Mouse (Mus musculus): ENCODE data around the gene Kcna2.

Kcna2 gene

GRCm38 (mm10) chr3:107150872-107151540, 50.1 kb downstream of the Kcna2 start:
- no peak for DNase-seq (ENCODE audit: low read depth, low spot score)

GRCm38 (mm10) chr3:107153772-107154655, 53.1 kb downstream of the Kcna2 start:
- no peak for DNase-seq (ENCODE audit: low read depth, low spot score)

GRCm38 (mm10) chr3:107158856-107159255, 57.9 kb downstream of the Kcna2 start:
- DNase-seq (ENCODE audit: low read depth, low spot score): no peak

GRCm38 (mm10) chr3:107159418-107159817, 58.5 kb downstream of the Kcna2 start:
- peak; percentile 57 for DNase-seq (ENCODE audit: low read depth, low spot score)

GRCm38 (mm10) chr3:107159859-107160324, 58.9 kb downstream of the Kcna2 start:
- DNase-seq (ENCODE audit: low read depth, low spot score): peak; percentile 58

GRCm38 (mm10) chr3:107162741-107163140, 61.8 kb downstream of the Kcna2 start:
- no peak for DNase-seq (ENCODE audit: low read depth, low spot score)

All from CD4-positive, CD25-positive, alpha-beta regulatory T cell, adult 2 months (primary cell).